ENCODE assay signal across 8 mouse cellular contexts in genomic region chr4:54601671-54602512, GRCm38 (mm10).
DNase-seq lines count a peak whose midpoint lies in the region; ATAC-seq lines count a peak whose summit lies in the region.

No protein-coding gene starts in this region.

- no peak overlapping the region for H3K4me3 ChIP-seq in embryonic facial prominence, embryonic 12.5 days
- H3K4me3 ChIP-seq in limb, embryonic 10.5 days = no peak overlapping the region

- no peaks in the 10 kb centered on the region for H3K36me3 ChIP-seq in embryonic facial prominence, embryonic 12.5 days
- no peaks in the 10 kb centered on the region for H3K36me3 ChIP-seq in limb, embryonic 10.5 days

- no peak overlapping the region for H3K9ac ChIP-seq in embryonic facial prominence, embryonic 12.5 days

- 58% methylated on average over 15 of the region's 15 CpGs for WGBS in embryonic facial prominence, embryonic 12.5 days
- 46% methylated on average over 15 of the region's 15 CpGs for WGBS in limb, embryonic 10.5 days

- no peaks in the 10 kb centered on the region for H3K4me1 ChIP-seq in embryonic facial prominence, embryonic 12.5 days
- peaks cover 9% of the 10 kb centered on the region for H3K4me1 ChIP-seq in limb, embryonic 10.5 days

- H3K27me3 ChIP-seq in embryonic facial prominence, embryonic 12.5 days = no peaks in the 10 kb centered on the region
- no peaks in the 10 kb centered on the region for H3K27me3 ChIP-seq in limb, embryonic 10.5 days (ENCODE audit: low read depth, poor library complexity, severe bottlenecking)

- no peak overlapping the region for H3K4me2 ChIP-seq in embryonic facial prominence, embryonic 12.5 days (replicated peaks)

- DNase-seq in cerebellum, adult 8-10 months = no peak
- DNase-seq in 3134 (ENCODE audit: extremely low read depth, insufficient read length, low spot score) (peak; percentile 15), MN1 (ENCODE audit: low spot score) (no peak)
- DNase-seq in limb, embryonic 10.5 days (ENCODE audit: low spot score) = no peak
- DNase-seq in yolk sac, embryonic 10.5 days (ENCODE audit: low spot score) = peak; percentile 19
- DNase-seq in right cerebral cortex, postnatal 14 days = no peak

- ATAC-seq in cerebellum, adult (ENCODE audit: insufficient number of reproducible peaks, low FRiP score, low TSS enrichment) = peak; percentile 26; the same call in 1 of the 2 replicates
- ATAC-seq in embryonic facial prominence, embryonic 12.5 days (ENCODE audit: insufficient number of reproducible peaks, insufficient read depth, low FRiP score, low TSS enrichment) = peak; percentile 52; the same call in 1 of the 2 replicates

- H3K9me3 ChIP-seq in embryonic facial prominence, embryonic 12.5 days = no peaks in the 10 kb centered on the region
- H3K9me3 ChIP-seq in limb, embryonic 10.5 days (replicated peaks) = no peaks in the 10 kb centered on the region

- no peak overlapping the region for H3K27ac ChIP-seq in embryonic facial prominence, embryonic 12.5 days
- peak overlapping the region; percentile 74 for H3K27ac ChIP-seq in limb, embryonic 10.5 days

Comparison
In these comparisons a context has a peak if more than half of its experiments do, and no peak if none do; other contexts are left out.
1. DNase-seq: peak in 3134 (single experiment) and yolk sac, embryonic 10.5 days (single experiment); none in cerebellum, adult 8-10 months (single experiment), limb, embryonic 10.5 days (single experiment), right cerebral cortex, postnatal 14 days (single experiment) and MN1 (single experiment).